Mouse (Mus musculus): ENCODE results near the gene Rxfp4. TPM values are rescaled to one million over a fixed set of nuclear protein-coding genes. Genes with fewer than 3 reads are reported as not detected.
"Not testable (repeated sequence)": the region's sequence is repeated elsewhere in the genome, so short reads cannot be mapped to it uniquely, and the experiment has no call there.

Rxfp4 gene
- total RNA-seq, 2 experiments from 2014 or later: not detected

DNA sequence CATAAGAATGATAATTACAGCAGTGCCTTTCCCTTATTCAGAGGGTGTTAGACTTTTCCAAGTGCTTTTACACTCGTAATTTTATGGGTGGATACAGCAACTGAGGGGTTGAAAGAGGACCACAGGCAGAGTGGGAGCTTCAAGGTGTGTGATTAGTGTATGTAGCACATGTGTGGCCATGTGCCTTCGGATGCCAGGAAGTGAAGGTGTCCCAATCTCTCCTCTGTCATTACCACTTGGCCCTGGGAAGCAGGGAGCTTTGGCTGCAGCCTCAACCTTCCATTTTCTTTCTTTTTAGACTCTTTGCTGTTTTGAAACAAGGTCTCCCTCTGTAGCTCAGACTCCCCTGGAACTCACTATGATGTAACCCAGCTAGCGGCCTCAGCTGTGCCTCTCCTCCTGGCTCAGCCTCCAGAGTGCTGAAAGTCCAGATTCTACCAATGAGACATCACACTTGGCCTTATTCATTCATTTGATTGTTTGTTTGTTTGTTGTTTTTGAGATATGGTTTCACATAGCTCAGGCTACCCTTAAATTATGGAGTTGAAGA, 35.9 kb downstream of the Rxfp4 start:
- ATAC-seq (replicated peaks; ENCODE audit: poor library complexity, severe bottlenecking): peak; percentile 14; the same call in 1 of the 2 replicates

DNA sequence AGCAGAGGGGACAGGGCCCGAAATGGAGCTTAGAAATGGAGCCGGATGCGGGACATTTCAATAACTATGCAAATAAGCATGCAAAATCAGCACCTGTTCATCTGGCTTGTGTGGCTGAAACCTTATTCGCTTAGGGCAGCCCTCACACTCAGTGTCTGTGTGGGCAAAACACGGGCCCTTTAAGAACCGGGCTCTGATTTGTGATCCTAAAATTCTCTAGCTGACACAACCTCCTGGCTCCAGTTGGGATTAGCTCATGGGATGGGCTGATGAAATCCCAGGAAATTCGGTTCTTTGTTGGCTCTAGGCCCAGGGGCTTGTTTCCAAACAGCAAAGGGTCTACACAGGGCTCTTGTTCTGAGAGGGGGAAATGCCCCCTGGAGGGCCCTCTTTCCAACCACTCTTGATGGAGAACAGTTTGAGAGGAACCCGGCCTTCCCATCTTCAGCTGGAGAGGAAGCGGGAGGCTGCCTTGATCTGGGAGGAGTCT, 37.0 kb downstream of the Rxfp4 start:
- no peak for ATAC-seq (replicated peaks; ENCODE audit: poor library complexity, severe bottlenecking)

DNA sequence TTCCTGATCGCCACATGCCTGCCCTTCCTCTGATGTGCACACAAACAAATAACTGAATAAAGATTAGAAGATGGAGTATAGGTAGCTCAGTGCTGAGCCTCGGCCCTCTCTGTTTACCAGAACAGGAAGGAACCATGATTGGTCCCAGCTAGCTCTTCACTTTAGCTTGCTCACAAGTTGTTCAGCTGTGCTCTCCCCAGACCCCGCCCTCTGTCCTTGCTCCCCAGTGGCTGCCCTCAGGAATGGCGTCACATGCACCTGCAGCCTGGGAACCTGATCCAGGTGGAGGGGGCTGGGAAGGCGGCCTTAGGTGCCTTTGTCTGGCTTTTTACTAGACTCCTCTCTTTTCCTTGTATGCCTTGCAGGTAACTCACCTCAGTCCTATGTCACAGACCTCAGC, 37.8 kb downstream of the Rxfp4 start:
- no peak for ATAC-seq (replicated peaks; ENCODE audit: poor library complexity, severe bottlenecking)

DNA sequence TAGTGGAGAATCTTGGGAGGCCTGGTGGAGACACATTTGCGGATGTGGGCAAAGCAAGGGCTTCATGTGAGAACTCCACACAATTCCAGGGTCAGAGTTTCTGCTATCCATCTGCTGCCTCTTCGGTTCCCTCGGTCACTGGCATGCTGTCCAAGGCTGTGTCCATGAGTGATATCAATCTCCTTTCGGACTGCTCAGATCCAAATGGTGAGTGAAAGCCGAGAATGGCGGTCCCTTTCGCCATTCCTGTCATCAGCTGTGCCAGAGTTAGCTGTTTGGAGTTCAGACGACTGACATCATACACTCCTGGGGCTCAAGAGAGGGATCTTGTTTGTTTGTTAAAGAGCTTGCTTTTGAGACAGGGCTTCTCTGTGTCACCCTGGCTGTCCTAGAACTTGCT, 38.5 kb downstream of the Rxfp4 start:
- no peak for ATAC-seq (replicated peaks; ENCODE audit: poor library complexity, severe bottlenecking)

DNA sequence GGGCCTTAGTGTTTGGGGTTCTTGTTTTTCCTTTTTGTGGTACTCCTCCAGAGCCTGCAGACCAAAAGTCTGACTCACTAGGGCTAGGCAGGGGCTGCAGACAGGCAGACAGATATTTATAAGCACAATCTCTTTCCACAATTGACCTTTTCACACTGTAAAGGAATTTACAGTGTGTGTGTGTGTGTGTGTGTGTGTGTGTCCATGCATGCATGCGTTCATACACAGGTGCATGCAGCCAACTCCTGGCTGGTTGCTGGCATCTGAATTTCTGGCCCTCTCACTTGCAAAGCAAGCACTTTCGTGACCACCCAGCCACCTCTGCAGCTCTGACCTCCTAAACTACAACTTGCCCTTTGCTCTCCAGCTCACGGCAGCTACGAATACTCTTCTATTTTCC, 43.9 kb downstream of the Rxfp4 start:
- no peak for ATAC-seq (replicated peaks; ENCODE audit: poor library complexity, severe bottlenecking)

DNA sequence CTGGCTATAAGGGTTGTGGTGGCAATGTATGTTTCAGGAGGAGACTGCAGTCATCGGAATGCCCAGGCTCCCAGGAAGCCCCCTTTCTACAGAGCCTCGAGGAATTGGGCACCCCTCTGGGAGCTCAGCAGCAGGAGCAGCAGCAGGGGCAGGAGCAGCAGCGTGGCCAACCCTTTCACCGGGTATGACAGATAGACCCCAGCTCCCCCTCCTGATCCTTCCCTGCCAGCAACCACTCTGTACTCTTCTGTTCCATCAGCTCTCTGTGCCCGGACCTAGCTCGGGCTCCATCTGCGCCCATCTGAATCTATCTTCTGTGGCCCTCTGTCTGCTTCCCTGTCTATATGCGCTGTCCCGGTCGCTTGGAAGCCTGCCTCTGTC, 45.2 kb downstream of the Rxfp4 start:
- ATAC-seq (replicated peaks; ENCODE audit: poor library complexity, severe bottlenecking): no peak

DNA sequence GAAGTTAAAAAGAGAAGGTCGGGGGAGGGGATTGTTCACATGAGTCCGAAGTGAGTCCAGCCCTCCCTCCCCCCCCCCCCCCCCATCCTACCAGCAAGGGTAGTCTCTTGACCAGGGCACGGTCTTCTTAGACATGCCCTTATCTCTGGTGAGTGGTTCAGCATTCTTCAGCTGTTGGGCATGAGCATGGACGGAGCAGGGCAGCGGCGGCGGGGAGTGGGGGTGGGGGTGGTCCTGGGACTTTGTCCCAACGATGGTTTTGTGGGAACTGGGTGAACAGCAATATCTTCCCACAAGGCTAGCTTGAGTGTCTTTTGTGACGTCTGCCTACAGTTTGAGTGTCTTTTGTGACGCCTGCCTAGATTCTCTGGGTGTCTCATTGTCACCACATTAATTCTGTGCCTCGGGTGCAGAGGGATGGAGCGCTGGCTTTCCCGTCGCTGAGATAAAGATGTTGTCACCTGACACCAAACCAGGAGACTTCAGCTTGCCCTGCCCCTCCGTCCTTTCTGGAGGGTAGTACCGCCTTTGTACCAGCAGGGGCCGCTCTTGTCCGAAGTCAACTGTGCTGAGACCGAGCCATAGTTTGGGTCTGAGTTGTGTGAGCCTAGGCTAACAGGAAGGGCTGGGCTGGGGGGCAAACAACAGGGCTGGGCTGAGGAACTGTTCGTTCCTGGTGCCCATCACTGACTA, 45.7 kb downstream of the Rxfp4 start:
- ATAC-seq (replicated peaks; ENCODE audit: poor library complexity, severe bottlenecking): peak; percentile 87

DNA sequence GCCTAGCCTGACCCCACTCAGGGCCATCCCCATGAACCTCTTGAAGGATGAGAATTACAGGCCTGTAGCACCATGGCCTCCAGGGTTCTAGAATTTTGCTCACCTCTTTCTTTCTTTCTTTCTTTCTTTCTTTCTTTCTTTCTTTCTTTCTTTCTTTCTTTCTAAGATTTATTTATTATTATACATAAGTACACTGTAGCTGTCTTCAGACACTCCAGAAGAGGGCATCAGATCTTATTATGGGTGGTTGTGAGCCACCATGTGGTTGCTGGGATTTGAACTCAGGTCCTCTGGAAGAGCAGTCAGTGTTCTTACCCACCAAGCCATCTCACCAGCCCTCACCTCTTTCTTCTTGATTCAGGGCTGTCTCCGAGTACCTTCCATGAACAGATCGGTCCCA, 47.3 kb downstream of the Rxfp4 start, which contains the start of gene Arhgef2:
Arhgef2 (plus strand) TSS at position 301 of the 400 bp plus-strand sequence.
- ATAC-seq (replicated peaks; ENCODE audit: poor library complexity, severe bottlenecking): not testable (repeated sequence)

DNA sequence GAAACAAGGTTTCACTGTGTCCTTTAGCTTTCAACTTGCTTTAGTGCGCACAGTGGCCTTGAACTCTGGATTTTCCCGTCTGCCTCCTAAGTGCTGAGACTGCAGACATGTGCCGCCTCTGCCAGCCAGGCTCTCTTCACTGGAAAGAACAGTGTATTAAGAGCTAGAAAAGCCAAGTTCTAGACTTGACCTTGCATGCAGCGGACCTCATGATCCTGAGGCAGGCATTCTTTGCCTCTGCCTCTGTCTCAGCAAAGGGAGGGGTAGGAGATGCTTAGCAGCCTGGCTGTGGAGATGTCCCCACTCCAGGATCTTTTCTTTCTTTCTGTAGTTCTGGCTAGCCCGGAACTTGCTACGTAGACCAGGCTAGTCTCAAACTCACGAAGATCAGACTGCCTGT, 48.1 kb downstream of the Rxfp4 start:
- ATAC-seq (replicated peaks; ENCODE audit: poor library complexity, severe bottlenecking): no peak

DNA sequence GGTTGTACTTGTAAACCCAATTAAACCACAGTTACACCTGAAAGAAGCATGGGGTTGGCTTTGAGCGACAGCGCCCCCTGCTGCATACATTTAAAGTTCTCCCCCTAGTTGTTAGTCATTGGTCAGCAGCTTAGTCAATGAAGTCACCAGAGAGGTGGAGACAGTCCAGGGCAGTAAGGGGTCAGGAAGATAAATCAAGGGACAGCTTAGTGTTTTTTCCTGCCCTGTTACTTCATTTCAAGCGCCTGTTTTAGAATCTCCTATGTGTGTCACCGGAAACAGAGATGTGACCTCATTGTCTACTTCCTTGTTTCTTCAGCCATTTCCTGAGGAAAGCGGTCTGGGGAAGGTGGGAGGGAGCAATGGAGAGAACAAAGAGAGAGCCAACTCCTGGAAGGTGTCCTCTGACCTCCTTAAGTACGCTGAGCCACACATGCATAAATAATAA, 49.2 kb downstream of the Rxfp4 start:
- peak; percentile 65 for ATAC-seq (replicated peaks; ENCODE audit: poor library complexity, severe bottlenecking)

DNA sequence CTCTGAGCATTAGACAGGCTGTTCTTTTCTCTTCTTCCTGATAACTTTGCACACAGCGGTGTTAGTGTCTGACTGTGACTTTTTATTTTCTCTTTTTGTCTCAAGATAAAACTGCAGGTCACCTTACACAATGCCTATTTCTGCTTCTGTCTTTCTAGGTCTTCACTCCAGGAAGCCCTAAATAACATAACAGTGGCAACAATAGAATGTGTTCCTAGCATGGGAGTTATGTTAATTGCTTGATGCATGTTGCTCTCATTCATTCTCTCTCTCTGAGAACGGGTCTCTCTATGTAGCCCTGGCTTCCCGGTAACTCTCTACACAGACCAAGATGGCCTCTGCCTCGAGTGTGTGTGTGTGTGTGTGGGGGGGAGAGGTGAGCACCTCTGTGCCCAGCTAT, 50.5 kb downstream of the Rxfp4 start:
- ATAC-seq (replicated peaks; ENCODE audit: poor library complexity, severe bottlenecking): no peak

Other genes starting within 250 kb of the Rxfp4 start
- 115 and 122 TPM in 2 replicates for gene Pmf1, start 242.8 kb downstream of the Rxfp4 start, total RNA-seq (2014; fragmentation: Nextera tagmentation)
- 128 and 141 TPM in 2 replicates for gene Pmf1, start 242.8 kb downstream of the Rxfp4 start, total RNA-seq (2017)
- 13.1 and 13.5 TPM in 2 replicates for gene Slc25a44, start 228.0 kb downstream of the Rxfp4 start, total RNA-seq (2014; fragmentation: Nextera tagmentation)
- 11.6 and 13.8 TPM in 2 replicates for gene Slc25a44, start 228.0 kb downstream of the Rxfp4 start, total RNA-seq (2017)
- gene Sema4a, start 192.0 kb downstream of the Rxfp4 start, total RNA-seq (2014; fragmentation: Nextera tagmentation): 24.0 and 38.5 TPM in 2 replicates
- 25.1 and 35.7 TPM in 2 replicates for gene Sema4a, start 192.0 kb downstream of the Rxfp4 start, total RNA-seq (2017)
- gene Lmna, start 143.2 kb downstream of the Rxfp4 start, total RNA-seq (2014; fragmentation: Nextera tagmentation): not detected in 2 replicates
- 0.41 and 1.6 TPM in 2 replicates for gene Lmna, start 143.2 kb downstream of the Rxfp4 start, total RNA-seq (2017)
- gene Mex3a, start 120.7 kb downstream of the Rxfp4 start, total RNA-seq (2014; fragmentation: Nextera tagmentation): 3.8 and 5.1 TPM in 2 replicates
- gene Mex3a, start 120.7 kb downstream of the Rxfp4 start, total RNA-seq (2017): 1.7 and 2.5 TPM in 2 replicates
- gene Rab25, start 104.8 kb downstream of the Rxfp4 start, total RNA-seq (2014; fragmentation: Nextera tagmentation): 1.0 and 1.2 TPM in 2 replicates
- not detected in 2 replicates for gene Rab25, start 104.8 kb downstream of the Rxfp4 start, total RNA-seq (2017)
- 60.7 and 74.3 TPM in 2 replicates for gene Lamtor2, start 100.1 kb downstream of the Rxfp4 start, total RNA-seq (2014; fragmentation: Nextera tagmentation)
- 102 and 122 TPM in 2 replicates for gene Lamtor2, start 100.1 kb downstream of the Rxfp4 start, total RNA-seq (2017)
- gene Ubqln4, start 99.4 kb downstream of the Rxfp4 start, total RNA-seq (2014; fragmentation: Nextera tagmentation): 64.7 and 67.9 TPM in 2 replicates
- gene Ubqln4, start 99.4 kb downstream of the Rxfp4 start, total RNA-seq (2017): 37.9 and 39.6 TPM in 2 replicates
- 401 and 434 TPM in 2 replicates for gene Ssr2, start 77.3 kb downstream of the Rxfp4 start, total RNA-seq (2014; fragmentation: Nextera tagmentation)
- gene Ssr2, start 77.3 kb downstream of the Rxfp4 start, total RNA-seq (2017): 225 and 243 TPM in 2 replicates
- gene Arhgef2, start 47.2 kb downstream of the Rxfp4 start, total RNA-seq (2014; fragmentation: Nextera tagmentation): 125 and 137 TPM in 2 replicates
- 59.1 and 73.5 TPM in 2 replicates for gene Arhgef2, start 47.2 kb downstream of the Rxfp4 start, total RNA-seq (2017)
- 57.4 and 68.2 TPM in 2 replicates for gene Khdc4, start 32.7 kb upstream of the Rxfp4 start, total RNA-seq (2014; fragmentation: Nextera tagmentation)
- 35.4 and 49.3 TPM in 2 replicates for gene Khdc4, start 32.7 kb upstream of the Rxfp4 start, total RNA-seq (2017)
- gene Rit1, start 63.7 kb upstream of the Rxfp4 start, total RNA-seq (2014; fragmentation: Nextera tagmentation): 17.5 and 20.5 TPM in 2 replicates
- gene Rit1, start 63.7 kb upstream of the Rxfp4 start, total RNA-seq (2017): 20.0 and 26.5 TPM in 2 replicates
- 0.19 and 0.62 TPM in 2 replicates for gene Syt11, start 122.0 kb upstream of the Rxfp4 start, total RNA-seq (2014; fragmentation: Nextera tagmentation)
- 0.65 and 1.1 TPM in 2 replicates for gene Syt11, start 122.0 kb upstream of the Rxfp4 start, total RNA-seq (2017)
- gene Gon4l, start 182.1 kb upstream of the Rxfp4 start, total RNA-seq (2014; fragmentation: Nextera tagmentation): 34.9 and 45.3 TPM in 2 replicates
- gene Gon4l, start 182.1 kb upstream of the Rxfp4 start, total RNA-seq (2017): 22.8 and 29.2 TPM in 2 replicates

All from granulocyte monocyte progenitor cell, adult 5-6 weeks (primary cell).